Mouse (Mus musculus) T-helper 2 cell (primary cell): ENCODE results near the gene Lrig1.

ENCODE experiments used
- in situ Hi-C: fragments of 300-600 bp; cut with MboI, MseI; formaldehyde crosslinking; loops from one replicate; pipeline ENCODE4 v1.15.1; 2025; ENCODE audit warnings: high pct_unique_total_duplicates

The Lrig1 gene

GRCm38 (mm10) chr6:94698509-94699172 is 1.3 kb downstream of the Lrig1 start:
- in situ Hi-C loops = loop anchor here (5.0 kb wide), 1 partner anchor 36 kb away; no protein-coding TSS in a partner anchor

GRCm38 (mm10) chr6:94697423-94697822 is 2.5 kb downstream of the Lrig1 start:
- in situ Hi-C loops = loop anchor here (5.0 kb wide), 1 partner anchor 35 kb away; no protein-coding TSS in a partner anchor

GRCm38 (mm10) chr6:94696182-94697080 is 3.5 kb downstream of the Lrig1 start:
- in situ Hi-C loops = loop anchor here (5.0 kb wide), 1 partner anchor 34 kb away; no protein-coding TSS in a partner anchor

- in situ Hi-C loops = loop anchor here (5.0 kb wide), 1 partner anchor 33 kb away; no protein-coding TSS in a partner anchor
Measured at GRCm38 (mm10) chr6:94695121-94695930, 4.6 kb downstream of the Lrig1 start.

GRCm38 (mm10) chr6:94694481-94694880 is 5.5 kb downstream of the Lrig1 start:
- in situ Hi-C loops = no loop called here

- in situ Hi-C loops = no loop called here
Measured at GRCm38 (mm10) chr6:94693091-94693490, 6.9 kb downstream of the Lrig1 start.

GRCm38 (mm10) chr6:94692003-94692402 is 8.0 kb downstream of the Lrig1 start:
- in situ Hi-C loops = no loop called here

- in situ Hi-C loops = no loop called here
Measured at GRCm38 (mm10) chr6:94690247-94690646, 9.7 kb downstream of the Lrig1 start.

GRCm38 (mm10) chr6:94688722-94689121 is 11.2 kb downstream of the Lrig1 start:
- in situ Hi-C loops = no loop called here

- in situ Hi-C loops = no loop called here
Measured at GRCm38 (mm10) chr6:94686048-94686447, 13.9 kb downstream of the Lrig1 start.

- in situ Hi-C loops = no loop called here
Measured at GRCm38 (mm10) chr6:94685611-94686010, 14.3 kb downstream of the Lrig1 start.

- in situ Hi-C loops = no loop called here
Measured at GRCm38 (mm10) chr6:94684844-94685557, 15.0 kb downstream of the Lrig1 start.

GRCm38 (mm10) chr6:94683701-94684100 is 16.3 kb downstream of the Lrig1 start:
- in situ Hi-C loops = no loop called here

- in situ Hi-C loops = no loop called here
Measured at GRCm38 (mm10) chr6:94682270-94682618, 17.7 kb downstream of the Lrig1 start.

- in situ Hi-C loops = no loop called here
Measured at GRCm38 (mm10) chr6:94681446-94682269, 18.3 kb downstream of the Lrig1 start.

- in situ Hi-C loops = no loop called here
Measured at GRCm38 (mm10) chr6:94680760-94681445, 19.1 kb downstream of the Lrig1 start.

GRCm38 (mm10) chr6:94679249-94679648 is 20.7 kb downstream of the Lrig1 start:
- in situ Hi-C loops = loop anchor here (5.0 kb wide), 1 partner anchor 42 kb away; no protein-coding TSS in a partner anchor

- in situ Hi-C loops = loop anchor here (5.0 kb wide), 1 partner anchor 41 kb away; no protein-coding TSS in a partner anchor
Measured at GRCm38 (mm10) chr6:94678377-94679164, 21.4 kb downstream of the Lrig1 start.

- in situ Hi-C loops = loop anchor here (5.0 kb wide), 1 partner anchor 40 kb away; no protein-coding TSS in a partner anchor
Measured at GRCm38 (mm10) chr6:94677448-94677847, 22.5 kb downstream of the Lrig1 start.
